Mouse (Mus musculus) layer of hippocampus, adult 9-11 months (tissue): ENCODE results near the gene Mapkapk2.

ENCODE experiments used
- DNase-seq: peaks from one replicate; pipeline ENCODE4 v3.0.0; 2022

Mapkapk2 gene

DNA sequence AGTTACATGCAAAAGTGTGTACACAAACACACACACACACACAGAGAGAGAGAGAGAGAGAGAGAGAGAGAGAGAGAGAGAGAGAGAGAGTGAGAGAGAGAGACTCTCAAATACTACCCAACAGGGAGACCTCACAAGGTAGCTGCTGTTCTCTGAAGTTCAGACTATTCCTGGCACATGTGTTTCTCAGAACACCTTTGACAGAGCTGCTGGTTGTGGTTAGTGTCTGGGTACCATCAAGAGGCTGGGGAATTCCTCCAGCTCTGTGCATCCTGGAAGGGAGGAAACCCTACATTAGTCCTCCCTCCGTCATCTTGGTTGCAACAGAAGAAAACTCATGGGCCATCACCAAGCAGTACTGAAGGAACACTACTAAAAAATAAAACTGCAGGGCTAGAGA, 16.9 kb downstream of the Mapkapk2 start:
- DNase-seq: no peak

DNA sequence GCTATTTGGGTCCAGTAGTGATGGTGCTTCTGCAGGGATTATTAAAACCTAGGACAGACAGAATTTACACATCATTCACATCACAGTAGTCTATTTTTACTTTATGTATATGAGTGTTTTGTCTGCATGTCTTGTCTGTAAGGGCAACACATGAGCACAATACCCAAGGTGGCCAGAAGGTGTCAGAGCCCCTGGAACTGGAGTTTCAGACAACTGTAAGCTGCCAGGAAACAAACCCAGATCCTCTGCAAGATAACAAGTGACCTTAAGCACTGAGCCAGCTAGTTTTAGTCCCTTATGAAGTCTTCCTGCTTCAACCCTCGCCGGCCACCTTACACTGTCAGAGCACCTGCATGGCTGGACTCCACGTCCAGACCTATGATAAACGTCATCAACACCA, 17.9 kb downstream of the Mapkapk2 start:
- DNase-seq: no peak

DNA sequence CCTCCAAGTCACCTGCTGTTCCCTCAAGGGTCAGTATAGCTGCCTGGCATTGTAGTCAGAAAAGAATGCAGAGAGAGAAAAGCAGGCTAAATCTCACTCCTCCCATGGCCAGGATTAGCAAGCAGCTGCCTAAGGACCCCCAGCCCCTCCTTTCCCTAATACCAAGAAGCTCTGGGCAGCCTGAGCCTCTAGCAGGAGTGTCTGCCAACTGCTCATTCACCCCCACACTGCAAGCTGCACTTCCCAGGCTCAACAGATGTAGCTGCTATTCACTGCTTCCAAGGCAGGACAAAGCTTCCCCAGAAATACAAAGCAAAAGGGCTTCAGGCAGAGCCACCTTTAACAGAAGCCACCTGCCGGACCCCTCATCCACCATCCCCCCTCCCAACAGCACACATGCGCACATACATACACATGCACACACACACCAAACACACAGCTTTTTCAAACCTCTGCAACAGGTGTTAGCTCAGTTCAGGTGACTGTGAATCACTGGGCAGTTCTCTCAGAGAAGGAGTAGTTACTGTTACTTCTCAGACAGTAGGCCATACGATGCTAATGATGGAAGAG, 18.8 kb downstream of the Mapkapk2 start:
- DNase-seq: peak; percentile 87

DNA sequence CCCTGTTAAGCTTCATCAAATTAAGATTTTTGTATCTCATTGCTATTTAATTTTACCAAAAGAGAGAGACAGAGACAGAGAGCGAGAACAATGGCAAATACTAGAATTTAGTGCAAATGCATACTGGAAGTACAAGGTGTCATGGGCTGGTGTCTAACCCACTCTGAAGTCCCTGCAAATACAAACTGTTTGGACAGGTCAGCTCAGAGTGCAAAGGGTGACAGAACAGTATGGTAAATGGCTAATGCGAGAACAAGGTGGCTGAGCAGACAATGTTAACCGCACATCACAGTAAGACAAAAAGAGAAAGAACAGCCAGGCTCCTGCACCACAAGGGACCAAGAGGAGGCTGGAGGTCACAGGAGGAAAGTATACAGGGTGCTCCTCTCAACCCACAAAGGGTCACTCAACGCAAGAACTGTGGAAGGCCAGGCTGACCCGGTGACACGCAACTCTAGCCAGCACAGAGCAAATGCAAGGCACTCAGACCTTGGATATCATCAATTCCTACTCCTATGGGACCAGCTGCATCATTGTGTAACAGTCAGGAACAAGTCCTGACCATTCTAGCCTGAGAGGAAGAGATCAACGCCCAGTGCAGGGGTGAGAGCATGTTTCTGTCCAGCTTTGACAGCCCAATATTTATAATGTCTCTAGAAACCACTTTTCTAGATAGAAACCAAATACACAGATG, 22.4 kb downstream of the Mapkapk2 start:
- no peak for DNase-seq

GRCm38 (mm10) chr1:131074524-131074938, 23.1 kb downstream of the Mapkapk2 start:
- peak; percentile 72 for DNase-seq

- DNase-seq: no peak
These were observed 25.1 kb downstream of the Mapkapk2 start for GRCm38 (mm10) chr1:131072376-131072990.

- no peak for DNase-seq
These were observed 28.6 kb downstream of the Mapkapk2 start for GRCm38 (mm10) chr1:131069010-131069409.

GRCm38 (mm10) chr1:131068011-131068727, 29.5 kb downstream of the Mapkapk2 start:
- DNase-seq: no peak

GRCm38 (mm10) chr1:131064202-131064601, 33.4 kb downstream of the Mapkapk2 start:
- no peak for DNase-seq

GRCm38 (mm10) chr1:131062821-131063220, 34.8 kb downstream of the Mapkapk2 start:
- peak; percentile 61 for DNase-seq

DNA sequence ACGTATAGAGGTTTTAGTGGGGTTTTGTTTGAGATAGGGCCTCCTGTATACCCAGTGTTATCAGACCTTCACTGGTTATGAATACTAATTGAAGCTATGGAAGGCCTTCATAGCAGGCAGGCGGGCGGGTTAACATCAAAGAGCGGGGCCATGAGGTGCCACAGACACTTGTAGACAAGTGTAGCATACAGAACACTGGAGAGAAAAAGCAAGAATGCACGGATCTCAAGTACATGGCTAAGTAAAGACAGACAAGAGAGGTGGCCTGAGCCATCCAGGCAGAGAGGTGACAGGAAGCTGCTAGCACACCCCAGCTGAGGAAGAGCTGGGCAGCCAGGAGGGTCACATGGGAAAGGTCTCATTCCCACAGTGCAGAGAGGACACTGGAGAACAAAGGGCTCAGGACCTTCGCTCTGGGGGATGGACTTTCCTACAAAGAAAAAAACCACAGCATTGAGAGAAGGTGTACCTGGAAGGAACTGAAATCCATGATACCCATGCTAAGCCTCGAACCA, 35.8 kb downstream of the Mapkapk2 start:
- DNase-seq: no peak

GRCm38 (mm10) chr1:131060290-131061253, 37.1 kb downstream of the Mapkapk2 start:
- no peak for DNase-seq

- no peak for DNase-seq
These were observed 37.8 kb downstream of the Mapkapk2 start for GRCm38 (mm10) chr1:131059841-131060240.

GRCm38 (mm10) chr1:131059411-131059810, 38.2 kb downstream of the Mapkapk2 start:
- no peak for DNase-seq

DNA sequence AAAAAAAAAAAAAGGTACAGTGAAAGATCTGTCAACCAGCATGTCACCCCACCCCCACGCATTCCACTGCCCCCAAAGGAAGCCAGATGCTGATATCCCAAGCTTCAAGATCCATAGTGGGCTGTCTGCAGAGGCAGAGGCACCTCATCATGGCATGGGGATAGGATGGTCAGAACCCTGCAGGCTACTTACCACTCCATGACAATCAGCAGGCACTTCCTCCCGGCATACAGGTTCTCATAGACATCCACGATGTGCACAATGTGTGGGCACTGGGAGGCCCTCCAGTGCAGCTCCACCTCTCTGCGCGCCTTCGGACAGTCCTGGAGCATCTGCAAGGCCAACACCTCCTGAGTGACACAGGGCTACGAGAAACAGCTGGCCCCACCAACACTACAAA, 39.2 kb downstream of the Mapkapk2 start:
- no peak for DNase-seq

- no peak for DNase-seq
These were observed 43.4 kb downstream of the Mapkapk2 start for GRCm38 (mm10) chr1:131054251-131054650.

- no peak for DNase-seq
These were observed 44.0 kb downstream of the Mapkapk2 start for GRCm38 (mm10) chr1:131053656-131054055.

- DNase-seq: peak; percentile 77
These were observed 44.4 kb downstream of the Mapkapk2 start for GRCm38 (mm10) chr1:131053239-131053638.

DNA sequence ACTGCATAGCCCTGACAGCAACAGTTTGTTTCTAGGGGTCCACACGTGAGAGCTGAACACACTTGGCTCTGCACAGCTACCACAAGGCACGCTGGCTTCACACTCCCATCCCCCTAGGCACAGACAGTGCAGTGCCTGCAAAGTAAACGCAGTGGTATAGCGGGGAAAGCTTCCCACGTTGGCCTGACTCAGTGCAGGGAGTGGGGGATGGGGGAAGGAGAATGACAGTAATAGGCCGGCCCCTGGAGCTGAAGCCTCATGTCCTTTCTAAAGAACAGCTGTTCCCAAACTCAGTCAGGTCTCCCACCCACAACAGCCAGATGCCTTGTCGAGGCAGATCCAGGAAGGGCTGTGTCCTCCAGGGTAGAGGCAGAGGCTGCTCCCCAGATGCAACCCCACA, 46.6 kb downstream of the Mapkapk2 start:
- no peak for DNase-seq

DNA sequence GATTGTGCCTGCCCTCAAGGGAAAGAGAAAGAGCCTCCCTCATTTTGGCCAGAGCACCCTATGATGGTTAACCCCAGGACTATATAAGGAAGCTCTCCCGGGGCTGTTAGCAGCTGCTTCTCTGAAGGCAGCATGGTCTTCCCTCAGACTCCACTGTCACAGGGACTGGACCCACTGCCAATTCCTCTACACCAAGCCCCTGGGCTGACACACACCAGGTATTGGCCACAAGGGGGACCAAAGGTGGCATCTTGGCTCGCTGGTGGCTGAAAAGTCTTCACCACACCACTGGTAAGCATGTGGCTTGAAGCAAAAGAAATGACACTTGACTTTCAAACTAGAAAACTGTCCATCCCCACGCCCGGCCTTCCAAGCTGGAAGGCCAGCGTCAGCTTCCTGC, 47.0 kb downstream of the Mapkapk2 start:
- DNase-seq: no peak

- DNase-seq: no peak
These were observed 47.6 kb downstream of the Mapkapk2 start for GRCm38 (mm10) chr1:131050011-131050410.

- DNase-seq: no peak
These were observed 48.2 kb downstream of the Mapkapk2 start for GRCm38 (mm10) chr1:131049361-131049806.
